Mouse (Mus musculus): ENCODE measurements around the gene Mief1. TPM values are rescaled to one million over a fixed set of nuclear protein-coding genes. Genes with fewer than 3 reads are reported as not detected.

Mief1 gene
- polyA plus RNA-seq, 1 experiment, result 14.4 TPM

- no peak for TF ChIP-seq GATA1 (IDR thresholded peaks at IDR 0.05; ENCODE audit: low read length)
Measured at GRCm38 (mm10) chr15:80277107-80277506, 43.3 kb downstream of the Mief1 start.

- TF ChIP-seq GATA1 (IDR thresholded peaks at IDR 0.05; ENCODE audit: low read length), result no peak
Measured at GRCm38 (mm10) chr15:80277625-80278024, 43.8 kb downstream of the Mief1 start.

GRCm38 (mm10) chr15:80278121-80278759, 44.4 kb downstream of the Mief1 start:
- TF ChIP-seq GATA1 (IDR thresholded peaks at IDR 0.05; ENCODE audit: low read length), result no peak

GRCm38 (mm10) chr15:80279053-80279452, 45.2 kb downstream of the Mief1 start:
- TF ChIP-seq GATA1 (IDR thresholded peaks at IDR 0.05; ENCODE audit: low read length), result no peak

GRCm38 (mm10) chr15:80280646-80281045, 46.8 kb downstream of the Mief1 start:
- TF ChIP-seq GATA1 (IDR thresholded peaks at IDR 0.05; ENCODE audit: low read length), result no peak

GRCm38 (mm10) chr15:80286851-80287415, 53.1 kb downstream of the Mief1 start, which contains the start of gene Cacna1i:
TSS of gene Cacna1i (plus strand) at chr15:80287238.
- no peak for TF ChIP-seq GATA1 (IDR thresholded peaks at IDR 0.05; ENCODE audit: low read length)

GRCm38 (mm10) chr15:80288036-80288435, 54.2 kb downstream of the Mief1 start:
- no peak for TF ChIP-seq GATA1 (IDR thresholded peaks at IDR 0.05; ENCODE audit: low read length)

GRCm38 (mm10) chr15:80289436-80289835, 55.6 kb downstream of the Mief1 start:
- no peak for TF ChIP-seq GATA1 (IDR thresholded peaks at IDR 0.05; ENCODE audit: low read length)

GRCm38 (mm10) chr15:80297146-80297545, 63.3 kb downstream of the Mief1 start:
- TF ChIP-seq GATA1 (IDR thresholded peaks at IDR 0.05; ENCODE audit: low read length), result no peak

Other genes with a start within 250 kb of the Mief1 start
- not detected in 2 replicates for gene Pdgfb, start 219.0 kb upstream of the Mief1 start, polyA plus RNA-seq (2012)
- 81.9 and 94.8 TPM in 2 replicates for gene Syngr1, start 142.7 kb upstream of the Mief1 start, polyA plus RNA-seq (2012)
- gene Rpl3, start 142.2 kb upstream of the Mief1 start, polyA plus RNA-seq (2012), result 41.0 and 159 TPM in 2 replicates
- gene Tab1, start 100.9 kb upstream of the Mief1 start, polyA plus RNA-seq (2012), result 14.2 and 21.9 TPM in 2 replicates
- gene Mgat3, start 60.3 kb upstream of the Mief1 start, polyA plus RNA-seq (2012), result not detected in 2 replicates
- not detected in 2 replicates for gene AC140267.1, start 1.8 kb downstream of the Mief1 start, polyA plus RNA-seq (2012)
- 115 and 131 TPM in 2 replicates for gene Atf4, start 21.2 kb downstream of the Mief1 start, polyA plus RNA-seq (2012)
- gene Rps19bp1, start 30.3 kb downstream of the Mief1 start, polyA plus RNA-seq (2012), result 72.6 and 92.5 TPM in 2 replicates
- gene Cacna1i, start 53.2 kb downstream of the Mief1 start, polyA plus RNA-seq (2012), result not detected in 2 replicates

Measured in G1E-ER4 (cell line).